Mouse (Mus musculus): Measurements from ENCODE around the gene Tigd3.

Tigd3 gene

GRCm38 (mm10) chr19:5874391-5874968, 19.5 kb downstream of the Tigd3 start:
- DNase-seq = no peak

GRCm38 (mm10) chr19:5872931-5873556, 20.9 kb downstream of the Tigd3 start:
- no peak for DNase-seq

GRCm38 (mm10) chr19:5872528-5872927, 21.4 kb downstream of the Tigd3 start:
- no peak for DNase-seq

- DNase-seq = no peak
Observed at GRCm38 (mm10) chr19:5871683-5872082, 22.3 kb downstream of the Tigd3 start.

GRCm38 (mm10) chr19:5871273-5871672, 22.7 kb downstream of the Tigd3 start:
- no peak for DNase-seq

- DNase-seq = no peak
Observed at GRCm38 (mm10) chr19:5868096-5868495, 25.9 kb downstream of the Tigd3 start.

- no peak for DNase-seq
Observed at GRCm38 (mm10) chr19:5864710-5865398, 29.1 kb downstream of the Tigd3 start.

- DNase-seq = no peak
Observed at GRCm38 (mm10) chr19:5863776-5864175, 30.2 kb downstream of the Tigd3 start.

- DNase-seq = no peak
Observed at GRCm38 (mm10) chr19:5862335-5863085, 31.4 kb downstream of the Tigd3 start.

- DNase-seq = no peak
Observed at GRCm38 (mm10) chr19:5856604-5857003, 37.3 kb downstream of the Tigd3 start.

- DNase-seq = no peak
Observed at GRCm38 (mm10) chr19:5852035-5852722, 41.8 kb downstream of the Tigd3 start.

- no peak for DNase-seq
Observed at GRCm38 (mm10) chr19:5851481-5851971, 42.4 kb downstream of the Tigd3 start.

- DNase-seq = no peak
Observed at GRCm38 (mm10) chr19:5850860-5851259, 43.1 kb downstream of the Tigd3 start.

GRCm38 (mm10) chr19:5849843-5850527, 44.0 kb downstream of the Tigd3 start:
- peak; percentile 96 for DNase-seq

GRCm38 (mm10) chr19:5848826-5849672, 44.9 kb downstream of the Tigd3 start:
- DNase-seq = peak; percentile 60

GRCm38 (mm10) chr19:5848032-5848825, 45.7 kb downstream of the Tigd3 start:
- peak; percentile 72 for DNase-seq

- DNase-seq = peak; percentile 55
Observed at GRCm38 (mm10) chr19:5847306-5847796, 46.6 kb downstream of the Tigd3 start.

GRCm38 (mm10) chr19:5846557-5847305, 47.2 kb downstream of the Tigd3 start:
- peak; percentile 86 for DNase-seq

- peak; percentile 64 for DNase-seq
Observed at GRCm38 (mm10) chr19:5846154-5846553, 47.8 kb downstream of the Tigd3 start.

Measured in cerebellum, adult 8-10 months (tissue).